In the genomic region with DNA sequence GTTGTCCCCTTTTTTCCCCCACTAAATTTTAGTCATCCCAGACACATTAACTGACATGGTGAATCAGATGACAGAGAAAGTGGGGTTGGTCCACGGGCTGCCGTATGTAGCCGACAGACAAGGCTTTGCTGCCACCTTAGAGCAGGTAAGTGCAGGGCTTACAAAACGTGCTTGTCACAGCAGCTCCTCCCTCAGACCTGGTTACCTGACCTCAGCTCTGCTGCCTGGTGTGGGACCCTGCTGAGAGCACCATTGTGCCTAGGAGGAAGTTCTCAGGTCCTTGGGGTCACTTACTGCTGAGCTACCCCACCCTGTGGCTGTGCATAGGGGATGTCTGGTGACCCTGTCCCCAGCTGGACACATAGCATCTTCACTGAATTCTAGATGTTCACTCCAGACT, we compare ENCODE assay signal across 19 mouse cellular contexts.
"Had no signal": no experiment of that assay in that cellular context is flagged by ENCODE, and none has a peak within 500 bp of the region (broad histone marks: within the 10 kb centered on the region; RNA-seq: fewer than 3 reads in every experiment).

No protein-coding gene starts in this region.

- DNase-seq: kidney, adult 2 months; kidney, postnatal 25 days; layer of hippocampus, adult 9-11 months; lung, embryonic 14.5 days; right cerebral cortex, adult 18-20 months; right cerebral cortex, postnatal 14 days; right cerebral cortex, postnatal 4 days; thymus, postnatal 25 days had no signal

- H3K27ac ChIP-seq: kidney, postnatal 0 days; layer of hippocampus, adult 2 months; limb, embryonic 10.5 days; limb, embryonic 13.5 days; midbrain, embryonic 10.5 days; midbrain, embryonic 13.5 days; stomach, postnatal 0 days had no signal

- H3K9ac ChIP-seq: limb, embryonic 13.5 days; lung, embryonic 14.5 days; midbrain, embryonic 13.5 days had no signal

- H3K9me3 ChIP-seq: limb, embryonic 10.5 days; limb, embryonic 13.5 days; megakaryocyte, embryonic 14.5 days; midbrain, embryonic 10.5 days; midbrain, embryonic 13.5 days had no signal

- ATAC-seq: intestine, postnatal 0 days; lung, postnatal 0 days; midbrain, embryonic 13.5 days; midbrain, embryonic 16.5 days had no signal

- H3K27me3 ChIP-seq: limb, embryonic 13.5 days; megakaryocyte, embryonic 14.5 days; midbrain, embryonic 13.5 days had no signal

- H3K4me3 ChIP-seq: layer of hippocampus, adult 2 months; limb, embryonic 10.5 days; limb, embryonic 13.5 days; megakaryocyte, embryonic 14.5 days; midbrain, embryonic 10.5 days; midbrain, embryonic 13.5 days had no signal

- H3K4me1 ChIP-seq: limb, embryonic 10.5 days; limb, embryonic 13.5 days; midbrain, embryonic 10.5 days; midbrain, embryonic 13.5 days had no signal

- H3K4me2 ChIP-seq: limb, embryonic 13.5 days; lung, embryonic 14.5 days; midbrain, embryonic 13.5 days had no signal
